Mouse (Mus musculus) thymus, adult 2 months (tissue): ENCODE measurements at regions not wholly inside any gene's neighbourhood (a gene's known extent, or its start where the extent isn't known, plus 50 kb on each side); places are given as distances from the start of the nearest gene placed in this dataset.

ENCODE experiments used
- DNase-seq: peaks from one replicate; pipeline ENCODE4 v3.0.0; 2021
- H3K27ac ChIP-seq: fragments of 200-500 bp; 2 replicates; pipeline ENCODE4 v1.5.1; 2012; ENCODE audit warnings: low read length, control low read depth; ENCODE audit not compliant: control insufficient read depth, insufficient read depth
- H3K27me3 ChIP-seq: fragments of 200-500 bp; 2 replicates; pipeline ENCODE4 v1.6.1; 2012; ENCODE audit warnings: mild to moderate bottlenecking, low read length, moderate library complexity, mixed read lengths; ENCODE audit not compliant: control insufficient read depth, insufficient read depth
- H3K36me3 ChIP-seq: fragments of 200-500 bp; 2 replicates; pipeline ENCODE4 v1.6.1; 2012; ENCODE audit warnings: mild to moderate bottlenecking, low read length, moderate library complexity; ENCODE audit not compliant: control insufficient read depth, insufficient read depth
- H3K4me1 ChIP-seq: fragments of 200-500 bp; replicated peaks from 2 replicates; pipeline ENCODE4 v1.6.1; 2012; ENCODE audit warnings: low read length; ENCODE audit not compliant: control insufficient read depth, insufficient read depth
- H3K4me3 ChIP-seq: fragments of 200-500 bp; 2 replicates; pipeline ENCODE4 v1.5.1; 2012; ENCODE audit warnings: mild to moderate bottlenecking, low read length, control low read depth, moderate library complexity; ENCODE audit not compliant: control insufficient read depth, insufficient read depth
- CTCF ChIP-seq: fragments of 200-500 bp; IDR thresholded peaks from 2 replicates; pipeline ENCODE4 v1.5.1; 2012; ENCODE audit warnings: mild to moderate bottlenecking, control low read depth, low read length, moderate library complexity, borderline replicate concordance; ENCODE audit not compliant: control insufficient read depth, poor library complexity, insufficient read depth; ENCODE audit errors: extremely low read depth
- POLR2A ChIP-seq: fragments of 200-500 bp; IDR thresholded peaks from 2 replicates; pipeline ENCODE4 v1.6.1; 2012; ENCODE audit warnings: mild to moderate bottlenecking, low read length, control low read depth, moderate library complexity; ENCODE audit not compliant: control insufficient read depth, poor library complexity, insufficient read depth; ENCODE audit errors: extremely low read depth
- WGBS: fragments of 180-500 bp; shearing (Covaris S2); methylation state at CpG from one replicate; pipeline ENCODE4 v1.1.7; 2018; 5-methylcytosine and 5-hydroxymethylcytosine counted together

DNA sequence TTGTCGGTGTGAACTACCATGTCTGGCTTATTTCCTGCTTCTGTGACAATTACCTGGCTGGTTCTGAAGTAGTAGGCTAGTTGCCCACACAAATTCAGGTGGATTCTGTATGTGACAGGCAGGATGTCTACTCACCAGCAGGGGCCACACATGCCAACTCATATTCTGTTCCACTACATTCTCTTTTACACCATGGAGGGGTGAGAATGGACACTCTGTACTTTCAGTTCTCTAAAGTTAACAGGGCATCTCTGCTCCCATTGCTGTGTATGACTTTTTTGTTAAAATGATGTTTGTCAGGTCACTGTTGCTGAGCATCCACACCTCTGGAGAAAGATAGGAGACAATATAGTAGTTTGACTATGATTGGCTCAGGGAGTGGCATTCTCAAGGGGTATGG is 232.3 kb upstream of the Thrb start:
- no peak overlapping the region for H3K4me3 ChIP-seq
- no peak overlapping the region for H3K27ac ChIP-seq
- no peaks in the 10 kb centered on the region for H3K4me1 ChIP-seq
- DNase-seq = no peak
- 71% methylated on average over 1 of the region's 1 CpGs for WGBS
- no peak for TF ChIP-seq POLR2A
- TF ChIP-seq CTCF = no peak
- H3K27me3 ChIP-seq = no peaks in the 10 kb centered on the region
- H3K36me3 ChIP-seq = no peaks in the 10 kb centered on the region

GRCm38 (mm10) chr14:17429157-17429556 is 230.9 kb upstream of the Thrb start:
- Histone ChIP-seq H3K36me3 (no peaks in the 10 kb centered on the region), H3K4me3 (no peak overlapping the region), H3K27me3 (no peaks in the 10 kb centered on the region), H3K27ac (no peak overlapping the region), H3K4me1 (no peaks in the 10 kb centered on the region)
- 96% methylated on average over 3 of the region's 3 CpGs for WGBS
- no peak for TF ChIP-seq CTCF
- DNase-seq = no peak

- H3K27me3 ChIP-seq = no peaks in the 10 kb centered on the region
- no peaks in the 10 kb centered on the region for H3K4me1 ChIP-seq
- no peak overlapping the region for H3K27ac ChIP-seq
- H3K36me3 ChIP-seq = no peaks in the 10 kb centered on the region
- 90% methylated on average over 1 of the region's 1 CpGs for WGBS
- no peak for DNase-seq
- H3K4me3 ChIP-seq = no peak overlapping the region
- TF ChIP-seq POLR2A (no peak), CTCF (no peak)
Observed at GRCm38 (mm10) chr14:17433346-17433745, 226.7 kb upstream of the Thrb start.

- no peak for DNase-seq
- no peaks in the 10 kb centered on the region for H3K4me1 ChIP-seq
- 91% methylated on average over 2 of the region's 2 CpGs for WGBS
- no peak for TF ChIP-seq POLR2A
- TF ChIP-seq CTCF = no peak
- no peak overlapping the region for H3K4me3 ChIP-seq
- no peaks in the 10 kb centered on the region for H3K27me3 ChIP-seq
- no peaks in the 10 kb centered on the region for H3K36me3 ChIP-seq
- H3K27ac ChIP-seq = no peak overlapping the region
Observed at GRCm38 (mm10) chr14:17457946-17458345, 202.1 kb upstream of the Thrb start.

GRCm38 (mm10) chr14:17478963-17479362 is 181.1 kb upstream of the Thrb start:
- Histone ChIP-seq H3K4me3 (no peak overlapping the region), H3K4me1 (no peaks in the 10 kb centered on the region), H3K27me3 (no peaks in the 10 kb centered on the region), H3K36me3 (no peaks in the 10 kb centered on the region), H3K27ac (no peak overlapping the region)
- TF ChIP-seq POLR2A (no peak), CTCF (no peak)
- WGBS = 96% methylated on average over 1 of the region's 1 CpGs
- DNase-seq = no peak

DNA sequence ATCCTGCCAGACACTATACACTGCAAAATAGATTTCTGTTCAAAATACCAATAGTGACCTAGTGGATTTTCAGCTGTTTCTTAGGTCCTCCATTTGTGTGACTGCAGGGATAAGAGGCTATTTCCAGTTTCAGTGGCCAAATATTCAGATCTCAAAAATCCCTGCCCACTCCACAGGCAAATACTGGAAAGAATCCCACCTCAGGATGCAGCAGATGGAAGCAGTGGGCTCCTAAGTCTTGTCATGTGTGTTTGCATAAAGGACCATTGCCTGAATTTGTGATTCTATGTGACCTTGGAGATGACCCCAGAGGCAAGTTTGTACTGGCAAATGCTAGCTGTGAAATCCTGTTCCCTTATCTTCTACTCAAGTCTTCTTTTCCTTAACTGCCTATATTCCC is 175.2 kb upstream of the Thrb start:
- no peak overlapping the region for H3K27ac ChIP-seq
- TF ChIP-seq POLR2A (no peak), CTCF (no peak)
- no peaks in the 10 kb centered on the region for H3K4me1 ChIP-seq
- H3K36me3 ChIP-seq = no peaks in the 10 kb centered on the region
- H3K27me3 ChIP-seq = no peaks in the 10 kb centered on the region
- H3K4me3 ChIP-seq = no peak overlapping the region
- no peak for DNase-seq

- H3K27me3 ChIP-seq = no peaks in the 10 kb centered on the region
- H3K4me3 ChIP-seq = no peak overlapping the region
- no peak for DNase-seq
- 56% methylated on average over 1 of the region's 1 CpGs for WGBS
- TF ChIP-seq POLR2A (no peak), CTCF (no peak)
- no peak overlapping the region for H3K27ac ChIP-seq
- H3K36me3 ChIP-seq = no peaks in the 10 kb centered on the region
- H3K4me1 ChIP-seq = no peaks in the 10 kb centered on the region
Observed at GRCm38 (mm10) chr14:17513756-17514155, 146.3 kb upstream of the Thrb start.

GRCm38 (mm10) chr14:17522696-17523095 is 137.4 kb upstream of the Thrb start:
- DNase-seq = no peak
- 90% methylated on average over 3 of the region's 3 CpGs for whole genome bisulfite sequencing
- no peak for TF ChIP-seq POLR2A
- TF ChIP-seq CTCF = no peak
- no peak overlapping the region for H3K27ac ChIP-seq
- H3K36me3 ChIP-seq = no peaks in the 10 kb centered on the region
- H3K4me3 ChIP-seq = no peak overlapping the region
- H3K4me1 ChIP-seq = no peaks in the 10 kb centered on the region
- no peaks in the 10 kb centered on the region for H3K27me3 ChIP-seq
